12 mouse cellular contexts compared by ENCODE assay signal in genomic region chr4:44508386-44509226, GRCm38 (mm10).
DNase-seq lines count a peak whose midpoint lies in the region; ATAC-seq and TF ChIP-seq lines count a peak whose summit lies in the region.
"Had no signal": no experiment of that assay in that cellular context is flagged by ENCODE, and none has a peak within 500 bp of the region (broad histone marks: within the 10 kb centered on the region; RNA-seq: fewer than 3 reads in every experiment).

No protein-coding gene starts in this region.

- 34% methylated on average over 25 of the region's 25 CpGs for WGBS in liver, embryonic 11.5 days
- 32% methylated on average over 25 of the region's 25 CpGs for WGBS in embryonic facial prominence, embryonic 11.5 days
- 21% methylated on average over 25 of the region's 25 CpGs for WGBS in hindbrain, postnatal 0 days
- 14% methylated on average over 25 of the region's 25 CpGs for WGBS in neural tube, embryonic 15.5 days

- H3K4me1 ChIP-seq in liver, embryonic 11.5 days (replicated peaks; ENCODE audit: control insufficient read depth, insufficient read depth, low read length): no peaks in the 10 kb centered on the region
- H3K4me1 ChIP-seq in embryonic facial prominence, embryonic 11.5 days (ENCODE audit: control insufficient read depth, insufficient read depth, low read length): no peaks in the 10 kb centered on the region; the same call in 1 of the 2 replicates
- H3K4me1 ChIP-seq in hindbrain, postnatal 0 days (ENCODE audit: insufficient read depth, low read length): no peaks in the 10 kb centered on the region
- peaks cover 27% of the 10 kb centered on the region for H3K4me1 ChIP-seq in neural tube, embryonic 15.5 days

- H3K27ac ChIP-seq in liver, embryonic 11.5 days (ENCODE audit: low read depth, low read length): no peak overlapping the region
- H3K27ac ChIP-seq in embryonic facial prominence, embryonic 11.5 days (replicated peaks; ENCODE audit: low read depth, low read length): no peak overlapping the region
- H3K27ac ChIP-seq in hindbrain, postnatal 0 days: 0 out of 2 replicates have a peak overlapping the region, but pooled peaks have one; percentile 1
- no peak overlapping the region for H3K27ac ChIP-seq in neural tube, embryonic 15.5 days (replicated peaks)

- no peak for TF ChIP-seq CTCF in hindbrain, postnatal 0 days (IDR thresholded peaks at IDR 0.05; ENCODE audit: low read depth)

- H3K4me3 ChIP-seq in liver, embryonic 11.5 days (ENCODE audit: low read depth, low read length): no peak overlapping the region
- H3K4me3 ChIP-seq in embryonic facial prominence, embryonic 11.5 days (ENCODE audit: low read depth, low read length): no peak overlapping the region
- H3K4me3 ChIP-seq in hindbrain, postnatal 0 days (ENCODE audit: low read length): no peak overlapping the region
- no peak overlapping the region for H3K4me3 ChIP-seq in neural tube, embryonic 15.5 days (replicated peaks)

- H3K9me3 ChIP-seq in liver, embryonic 11.5 days (ENCODE audit: control insufficient read depth, low read length): no peaks in the 10 kb centered on the region
- H3K9me3 ChIP-seq in embryonic facial prominence, embryonic 11.5 days (replicated peaks; ENCODE audit: control insufficient read depth, low read length): no peaks in the 10 kb centered on the region
- H3K9me3 ChIP-seq in hindbrain, postnatal 0 days (ENCODE audit: low read length): no peaks in the 10 kb centered on the region
- no peaks in the 10 kb centered on the region for H3K9me3 ChIP-seq in neural tube, embryonic 15.5 days (replicated peaks)

- no peak for ATAC-seq in liver, embryonic 11.5 days (replicated peaks; ENCODE audit: low FRiP score)
- peak; percentile 55 for ATAC-seq in embryonic facial prominence, embryonic 11.5 days (replicated peaks; ENCODE audit: insufficient number of reproducible peaks, low FRiP score, low TSS enrichment, low read depth)
- peak; percentile 66; the same call in 1 of the 2 replicates for ATAC-seq in hindbrain, postnatal 0 days
- peak; percentile 39; the same call in 1 of the 2 replicates for ATAC-seq in neural tube, embryonic 15.5 days (ENCODE audit: low FRiP score)

- no peaks in the 10 kb centered on the region; the same call in 1 of the 2 replicates for H3K27me3 ChIP-seq in liver, embryonic 11.5 days (replicated peaks; ENCODE audit: control insufficient read depth, insufficient read depth, low read length)
- no peaks in the 10 kb centered on the region; the same call in 1 of the 2 replicates for H3K27me3 ChIP-seq in embryonic facial prominence, embryonic 11.5 days (ENCODE audit: control insufficient read depth, insufficient read depth, low read length)
- H3K27me3 ChIP-seq in hindbrain, postnatal 0 days (ENCODE audit: insufficient read depth, low read length): no peaks in the 10 kb centered on the region; the same call in 1 of the 2 replicates
- H3K27me3 ChIP-seq in neural tube, embryonic 15.5 days (replicated peaks): peaks cover 5% of the 10 kb centered on the region; the same call in 1 of the 2 replicates

- H3K36me3 ChIP-seq in liver, embryonic 11.5 days (ENCODE audit: control insufficient read depth, insufficient read depth, low read length): no peaks in the 10 kb centered on the region
- no peaks in the 10 kb centered on the region for H3K36me3 ChIP-seq in embryonic facial prominence, embryonic 11.5 days (replicated peaks; ENCODE audit: control insufficient read depth, insufficient read depth, low read depth, low read length)
- no peaks in the 10 kb centered on the region for H3K36me3 ChIP-seq in hindbrain, postnatal 0 days (ENCODE audit: insufficient read depth, low read length)
- no peaks in the 10 kb centered on the region for H3K36me3 ChIP-seq in neural tube, embryonic 15.5 days

- H3K9ac ChIP-seq in liver, embryonic 11.5 days (ENCODE audit: low read depth, low read length): no peak overlapping the region
- H3K9ac ChIP-seq in embryonic facial prominence, embryonic 11.5 days (replicated peaks; ENCODE audit: low read length): no peak overlapping the region
- H3K9ac ChIP-seq in hindbrain, postnatal 0 days (replicated peaks; ENCODE audit: low read length): no peak overlapping the region
- H3K9ac ChIP-seq in neural tube, embryonic 15.5 days (replicated peaks): no peak overlapping the region

- DNase-seq in liver: peak; percentile 27
- DNase-seq in liver, embryonic 11.5 days (ENCODE audit: low spot score): no peak
- DNase-seq in embryonic facial prominence, embryonic 11.5 days (ENCODE audit: low spot score): peak; percentile 20
- DNase-seq in hindbrain, postnatal 0 days (ENCODE audit: low spot score): peak; percentile 69
- no peak for DNase-seq in cerebellum, postnatal 14 days
- DNase-seq in adrenal gland, postnatal 4 days (ENCODE audit: low spot score in 2 of 2): no peak
- no peak for DNase-seq in left cerebral cortex, adult 9 months (ENCODE audit: low spot score in 2 of 2)
- DNase-seq: adrenal gland, postnatal 10 days; heart, postnatal 4 days; lung, adult 18-20 months; right cerebral cortex, postnatal 25 days had no signal

- no peak overlapping the region; the same call in 1 of the 2 replicates for H3K4me2 ChIP-seq in liver, embryonic 11.5 days
- no peak overlapping the region for H3K4me2 ChIP-seq in embryonic facial prominence, embryonic 11.5 days (ENCODE audit: low read depth, low read length)
- H3K4me2 ChIP-seq in hindbrain, postnatal 0 days (ENCODE audit: low read depth, low read length): peak overlapping the region; percentile 25
- H3K4me2 ChIP-seq in neural tube, embryonic 15.5 days: peak overlapping the region; percentile 47

Comparison
In these comparisons a context has a peak if more than half of its experiments do, and no peak if none do; other contexts are left out.
1. DNase-seq: peak in liver (single experiment), embryonic facial prominence, embryonic 11.5 days (single experiment) and hindbrain, postnatal 0 days (single experiment); none in liver, embryonic 11.5 days (single experiment), cerebellum, postnatal 14 days (0 of 2), adrenal gland, postnatal 4 days (0 of 2) and left cerebral cortex, adult 9 months (0 of 2).
2. H3K4me2 ChIP-seq: peak in hindbrain, postnatal 0 days (single experiment) and neural tube, embryonic 15.5 days (single experiment); none in liver, embryonic 11.5 days (single experiment) and embryonic facial prominence, embryonic 11.5 days (single experiment).